Mouse (Mus musculus) erythroblast, embryonic 14.5 days (primary cell): ENCODE results near the gene Acot3.

ENCODE experiments used
- GATA1 ChIP-seq: IDR thresholded peaks from 2 replicates; pipeline ENCODE4 v1.6.1; 2012; ENCODE audit warnings: low read length, inconsistent platforms, mixed read lengths
- TAL1 ChIP-seq: IDR thresholded peaks from 3 replicates; pipeline ENCODE4 v1.6.1; 2012; ENCODE audit warnings: low read length, inconsistent platforms, mixed read lengths

DNA sequence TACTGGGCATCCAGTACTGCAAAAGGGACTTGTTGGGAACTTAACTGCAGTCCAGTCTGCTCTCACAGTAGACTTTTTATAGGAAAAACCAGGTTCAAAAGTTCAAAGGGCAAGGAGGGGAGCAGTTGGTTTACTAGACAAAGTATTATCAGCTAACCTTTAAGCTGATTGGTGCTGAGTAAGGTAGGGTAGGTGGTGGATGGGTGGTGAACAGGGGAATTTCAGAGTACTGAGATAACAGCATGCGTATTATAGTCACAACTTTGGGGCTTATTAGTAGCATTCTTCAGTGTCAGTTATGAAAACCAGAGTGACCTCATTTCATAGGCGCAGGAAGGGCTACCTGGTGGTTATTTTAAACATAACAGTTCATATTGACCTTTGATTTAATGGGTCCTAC lies 47.7 kb downstream of the Acot3 start:
- TF ChIP-seq GATA1 (no peak), TAL1 (no peak)
